Mouse (Mus musculus) hindbrain, embryonic 13.5 days (tissue): ENCODE results near the gene Neurl1b. TPM values are rescaled to one million over a fixed set of nuclear protein-coding genes. Genes with fewer than 3 reads are reported as not detected.
A peak's percentile ranks its signal among the peaks of the same experiment; 100 is the strongest.

ENCODE experiments used
- ATAC-seq: fragments of 200-750 bp; cut with Nextera tagmentation; 2 replicates; pipeline ENCODE4 v1.8.0; 2017; ENCODE audit warnings: moderate TSS enrichment; ENCODE audit not compliant: low FRiP score
- H3K27ac ChIP-seq: fragments of 300-500 bp; sonication (generic); 2 replicates; pipeline ENCODE4 v1.5.1; 2015; ENCODE audit warnings: inconsistent platforms, mild to moderate bottlenecking, moderate library complexity
- H3K27me3 ChIP-seq: fragments of 300-500 bp; sonication (generic); 2 replicates; pipeline ENCODE4 v1.6.1; 2015; ENCODE audit warnings: mild to moderate bottlenecking, inconsistent platforms
- H3K36me3 ChIP-seq: fragments of 300-500 bp; sonication (generic); 2 replicates; pipeline ENCODE4 v1.6.1; 2015; ENCODE audit warnings: mild to moderate bottlenecking, inconsistent platforms
- H3K4me1 ChIP-seq: fragments of 300-500 bp; sonication (generic); replicated peaks from 2 replicates; pipeline ENCODE4 v1.6.1; 2015; ENCODE audit warnings: inconsistent platforms
- H3K4me2 ChIP-seq: fragments of 300-500 bp; sonication (generic); 2 replicates; pipeline ENCODE4 v1.6.1; 2015; ENCODE audit warnings: inconsistent platforms, mild to moderate bottlenecking, moderate library complexity
- H3K4me3 ChIP-seq: fragments of 300-500 bp; sonication (generic); 2 replicates; pipeline ENCODE4 v1.5.1; 2015; ENCODE audit warnings: mild to moderate bottlenecking, inconsistent platforms
- H3K9ac ChIP-seq: fragments of 300-500 bp; sonication (generic); 2 replicates; pipeline ENCODE4 v1.6.1; 2015; ENCODE audit warnings: mild to moderate bottlenecking, inconsistent platforms
- H3K9me3 ChIP-seq: fragments of 300-500 bp; sonication (generic); 2 replicates; pipeline ENCODE4 v1.6.1; 2016; ENCODE audit warnings: inconsistent platforms
- WGBS: fragments of 180-500 bp; shearing (Covaris S2); methylation state at CpG from one replicate; pipeline ENCODE4 v1.1.7; 2015; 5-methylcytosine and 5-hydroxymethylcytosine counted together
- polyA plus RNA-seq: library from polyadenylated mRNA; unstranded; fragments of >200 nt; fragmentation: Nextera tagmentation; extraction: Ambion mirVana; gene quantifications from 2 replicates; pipeline ENCODE4 v1.2.1, GENCODE M21; 2015

Neurl1b gene
- polyA plus RNA-seq, 1 experiment from 2014 or later = 0.78 TPM

- no peaks in the 10 kb centered on the region for H3K36me3 ChIP-seq
- no peak overlapping the region for H3K4me2 ChIP-seq
- no peak overlapping the region for H3K27ac ChIP-seq
- no peak overlapping the region for H3K4me3 ChIP-seq
- H3K27me3 ChIP-seq = peaks cover 55% of the 10 kb centered on the region
- H3K4me1 ChIP-seq = peaks cover 11% of the 10 kb centered on the region
- no peak overlapping the region for H3K9ac ChIP-seq
- no peaks in the 10 kb centered on the region for H3K9me3 ChIP-seq
- ATAC-seq = no peak
- WGBS = 84% methylated on average over 5 of the region's 5 CpGs
Measured at GRCm38 (mm10) chr17:26412967-26413366, 1.7 kb upstream of the Neurl1b start.

GRCm38 (mm10) chr17:26414184-26414522 is 476 bp upstream of the Neurl1b start:
- WGBS = 12% methylated on average over 5 of the region's 5 CpGs
- H3K4me1 ChIP-seq = peaks cover 11% of the 10 kb centered on the region
- no peaks in the 10 kb centered on the region for H3K9me3 ChIP-seq
- H3K9ac ChIP-seq = peak overlapping the region; percentile 87
- no peak overlapping the region for H3K27ac ChIP-seq
- peak overlapping the region; percentile 78 for H3K4me3 ChIP-seq
- no peaks in the 10 kb centered on the region for H3K36me3 ChIP-seq
- 0 out of 2 replicates have a peak, but pooled peaks have one; percentile 4 for ATAC-seq
- H3K27me3 ChIP-seq = peaks cover 55% of the 10 kb centered on the region
- peak overlapping the region; percentile 97 for H3K4me2 ChIP-seq

GRCm38 (mm10) chr17:26415355-26415865 is 781 bp downstream of the Neurl1b start:
- ATAC-seq = peak; percentile 9; the same call in 1 of the 2 replicates
- peak overlapping the region; percentile 55; the same call in 1 of the 2 replicates for H3K27ac ChIP-seq

GRCm38 (mm10) chr17:26416141-26416540 is 1.5 kb downstream of the Neurl1b start:
- no peak for ATAC-seq
- no peak overlapping the region for H3K9ac ChIP-seq
- WGBS = 74% methylated on average over 3 of the region's 3 CpGs

More at GRCm38 (mm10) chr17:26415355-26415865, 781 bp downstream of the Neurl1b start:
- 2% methylated on average over 27 of the region's 27 CpGs for WGBS
- peak overlapping the region; percentile 87 for H3K9ac ChIP-seq
- no peaks in the 10 kb centered on the region for H3K9me3 ChIP-seq
- peaks cover 51% of the 10 kb centered on the region for H3K27me3 ChIP-seq
- peaks cover 11% of the 10 kb centered on the region for H3K4me1 ChIP-seq
- H3K4me2 ChIP-seq = peak overlapping the region; percentile 97
- peak overlapping the region; percentile 78 for H3K4me3 ChIP-seq
- no peaks in the 10 kb centered on the region for H3K36me3 ChIP-seq

GRCm38 (mm10) chr17:26417770-26418421 is 3.3 kb downstream of the Neurl1b start:
- no peak overlapping the region for H3K4me2 ChIP-seq
- ATAC-seq = no peak
- H3K27me3 ChIP-seq = peaks cover 32% of the 10 kb centered on the region
- H3K27ac ChIP-seq = no peak overlapping the region
- H3K36me3 ChIP-seq = no peaks in the 10 kb centered on the region
- no peak overlapping the region for H3K4me3 ChIP-seq
- 81% methylated on average over 6 of the region's 6 CpGs for WGBS
- no peaks in the 10 kb centered on the region for H3K9me3 ChIP-seq
- H3K9ac ChIP-seq = no peak overlapping the region
- peaks cover 11% of the 10 kb centered on the region for H3K4me1 ChIP-seq

More at GRCm38 (mm10) chr17:26416141-26416540, 1.5 kb downstream of the Neurl1b start:
- peaks cover 47% of the 10 kb centered on the region for H3K27me3 ChIP-seq
- H3K36me3 ChIP-seq = no peaks in the 10 kb centered on the region
- H3K4me1 ChIP-seq = peaks cover 11% of the 10 kb centered on the region
- H3K4me3 ChIP-seq = peak overlapping the region; percentile 78; the same call in 1 of the 2 replicates
- H3K27ac ChIP-seq = no peak overlapping the region
- no peaks in the 10 kb centered on the region for H3K9me3 ChIP-seq
- peak overlapping the region; percentile 97 for H3K4me2 ChIP-seq

- H3K36me3 ChIP-seq = no peaks in the 10 kb centered on the region
- H3K27me3 ChIP-seq = peaks cover 27% of the 10 kb centered on the region
- no peak for ATAC-seq
- WGBS = 79% methylated on average over 7 of the region's 7 CpGs
- no peaks in the 10 kb centered on the region for H3K9me3 ChIP-seq
- H3K4me3 ChIP-seq = no peak overlapping the region
- H3K4me2 ChIP-seq = no peak overlapping the region
- H3K9ac ChIP-seq = no peak overlapping the region
- peaks cover 17% of the 10 kb centered on the region; the same call in 1 of the 2 replicates for H3K4me1 ChIP-seq
- no peak overlapping the region for H3K27ac ChIP-seq
Measured at GRCm38 (mm10) chr17:26420491-26421247, 6.0 kb downstream of the Neurl1b start.

- Histone ChIP-seq H3K9me3 (no peaks in the 10 kb centered on the region), H3K4me2 (no peak overlapping the region)
- WGBS = 53% methylated on average over 3 of the region's 3 CpGs
Measured at GRCm38 (mm10) chr17:26421561-26421960, 6.9 kb downstream of the Neurl1b start.

GRCm38 (mm10) chr17:26422390-26422789 is 7.8 kb downstream of the Neurl1b start:
- H3K9me3 ChIP-seq = no peaks in the 10 kb centered on the region
- H3K4me2 ChIP-seq = no peak overlapping the region
- no peak overlapping the region for H3K4me3 ChIP-seq
- H3K27me3 ChIP-seq = peaks cover 12% of the 10 kb centered on the region; the same call in 1 of the 2 replicates
- no peak for ATAC-seq
- peaks cover 14% of the 10 kb centered on the region; the same call in 1 of the 2 replicates for H3K4me1 ChIP-seq
- 90% methylated on average over 6 of the region's 6 CpGs for WGBS
- H3K36me3 ChIP-seq = no peaks in the 10 kb centered on the region
- no peak overlapping the region for H3K27ac ChIP-seq
- no peak overlapping the region for H3K9ac ChIP-seq

More at GRCm38 (mm10) chr17:26421561-26421960, 6.9 kb downstream of the Neurl1b start:
- H3K9ac ChIP-seq = no peak overlapping the region
- peaks cover 20% of the 10 kb centered on the region for H3K27me3 ChIP-seq
- H3K4me3 ChIP-seq = no peak overlapping the region
- H3K36me3 ChIP-seq = no peaks in the 10 kb centered on the region
- no peak for ATAC-seq
- H3K4me1 ChIP-seq = peaks cover 14% of the 10 kb centered on the region; the same call in 1 of the 2 replicates
- H3K27ac ChIP-seq = no peak overlapping the region

- peaks cover 14% of the 10 kb centered on the region; the same call in 1 of the 2 replicates for H3K4me1 ChIP-seq
- no peak overlapping the region for H3K4me3 ChIP-seq
- WGBS = 33% methylated on average over 11 of the region's 11 CpGs
- H3K4me2 ChIP-seq = no peak overlapping the region
- no peaks in the 10 kb centered on the region for H3K9me3 ChIP-seq
- H3K27me3 ChIP-seq = peaks cover 8% of the 10 kb centered on the region; the same call in 1 of the 2 replicates
- ATAC-seq = no peak
- peak overlapping the region; percentile 20; the same call in 1 of the 2 replicates for H3K27ac ChIP-seq
- 0 out of 2 replicates have a peak overlapping the region, but pooled peaks have one; percentile 24 for H3K9ac ChIP-seq
- no peaks in the 10 kb centered on the region for H3K36me3 ChIP-seq
Measured at GRCm38 (mm10) chr17:26423967-26424641, 9.5 kb downstream of the Neurl1b start.

GRCm38 (mm10) chr17:26424973-26425735 is 10.5 kb downstream of the Neurl1b start:
- Histone ChIP-seq H3K4me3 (no peak overlapping the region), H3K27me3 (peaks cover 8% of the 10 kb centered on the region; the same call in 1 of the 2 replicates), H3K9ac (no peak overlapping the region; the same call in 1 of the 2 replicates), H3K9me3 (no peaks in the 10 kb centered on the region), H3K4me2 (no peak overlapping the region), H3K4me1 (peaks cover 14% of the 10 kb centered on the region; the same call in 1 of the 2 replicates), H3K36me3 (no peaks in the 10 kb centered on the region), H3K27ac (no peak overlapping the region)
- 73% methylated on average over 13 of the region's 13 CpGs for WGBS
- no peak for ATAC-seq

GRCm38 (mm10) chr17:26433295-26433694 is 18.7 kb downstream of the Neurl1b start:
- Histone ChIP-seq H3K4me3 (no peak overlapping the region), H3K4me2 (no peak overlapping the region), H3K36me3 (peaks cover 7% of the 10 kb centered on the region), H3K9me3 (no peaks in the 10 kb centered on the region), H3K27ac (no peak overlapping the region), H3K9ac (no peak overlapping the region), H3K27me3 (peaks cover 32% of the 10 kb centered on the region), H3K4me1 (no peaks in the 10 kb centered on the region)
- 65% methylated on average over 11 of the region's 11 CpGs for WGBS
- no peak for ATAC-seq
